Mouse (Mus musculus) spleen, adult 2 months (tissue): ENCODE measurements at regions not wholly inside any gene's neighbourhood (a gene's known extent, or its start where the extent isn't known, plus 50 kb on each side); places are given as distances from the start of the nearest gene placed in this dataset.

Source experiments
- CTCF ChIP-seq: fragments of 200-500 bp; IDR thresholded peaks from 2 replicates; pipeline ENCODE4 v1.5.1; 2011; ENCODE audit warnings: mild to moderate bottlenecking, inconsistent platforms; ENCODE audit not compliant: insufficient read depth, insufficient read length, insufficient replicate concordance; ENCODE audit errors: extremely low read depth
- POLR2A ChIP-seq: fragments of 200-500 bp; IDR thresholded peaks from 2 replicates; pipeline ENCODE4 v1.6.1; 2011; ENCODE audit warnings: low read depth, low read length, inconsistent platforms

GRCm38 (mm10) chr10:116658162-116658962 lies 77.1 kb upstream of the Cnot2 start:
- TF ChIP-seq POLR2A (no peak), CTCF (no peak)
